Mouse (Mus musculus) c-Kit-negative CD71-positive TER-119-positive erythroid progenitor cells, embryonic 14.5 days (primary cell): ENCODE measurements around the gene Strada.
"Not testable (repeated sequence)": the region's sequence is repeated elsewhere in the genome, so short reads cannot be mapped to it uniquely, and the experiment has no call there.

ENCODE experiments used
- DNase-seq: peaks from one replicate; pipeline ENCODE4 v3.0.0-alpha.2; 2013; ENCODE audit warnings: low read depth, low spot score

Gene Strada

GRCm38 (mm10) chr11:106202123-106202465, at the start of gene Strada:
TSS of gene Strada (minus strand) at chr11:106202168.
- no peak for DNase-seq

DNA sequence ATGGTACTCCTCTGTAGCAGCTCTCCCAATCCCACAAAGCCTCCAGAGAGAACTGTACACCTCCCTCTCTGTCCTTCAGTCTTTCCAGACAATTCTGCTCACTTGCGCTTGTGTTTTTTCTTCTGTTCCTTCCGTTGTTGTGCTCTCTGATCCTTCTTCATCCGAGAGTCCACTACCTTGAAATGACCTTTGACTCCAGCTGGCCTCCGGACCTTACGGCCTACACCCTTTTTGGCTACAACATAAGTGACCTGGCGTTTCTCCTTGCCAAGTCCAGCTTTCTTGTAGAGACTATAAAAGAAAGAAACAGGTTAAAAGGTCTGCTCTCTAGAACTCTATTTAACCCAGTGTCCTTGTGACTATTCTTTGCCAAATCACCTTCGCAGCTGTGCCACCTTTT, 47.4 kb upstream of the Strada start:
- DNase-seq, result no peak

- no peak for DNase-seq
Measured at GRCm38 (mm10) chr11:106246834-106247233, 44.9 kb upstream of the Strada start.

GRCm38 (mm10) chr11:106233978-106234377, 32.0 kb upstream of the Strada start:
- not testable (repeated sequence) for DNase-seq

GRCm38 (mm10) chr11:106220603-106221002, 18.6 kb upstream of the Strada start:
- no peak for DNase-seq

- peak; percentile 90 for DNase-seq
Measured at GRCm38 (mm10) chr11:106216730-106217490, 14.9 kb upstream of the Strada start, which contains the start of gene Ddx42. TSS of gene Ddx42 (plus strand) at chr11:106216926.

DNA sequence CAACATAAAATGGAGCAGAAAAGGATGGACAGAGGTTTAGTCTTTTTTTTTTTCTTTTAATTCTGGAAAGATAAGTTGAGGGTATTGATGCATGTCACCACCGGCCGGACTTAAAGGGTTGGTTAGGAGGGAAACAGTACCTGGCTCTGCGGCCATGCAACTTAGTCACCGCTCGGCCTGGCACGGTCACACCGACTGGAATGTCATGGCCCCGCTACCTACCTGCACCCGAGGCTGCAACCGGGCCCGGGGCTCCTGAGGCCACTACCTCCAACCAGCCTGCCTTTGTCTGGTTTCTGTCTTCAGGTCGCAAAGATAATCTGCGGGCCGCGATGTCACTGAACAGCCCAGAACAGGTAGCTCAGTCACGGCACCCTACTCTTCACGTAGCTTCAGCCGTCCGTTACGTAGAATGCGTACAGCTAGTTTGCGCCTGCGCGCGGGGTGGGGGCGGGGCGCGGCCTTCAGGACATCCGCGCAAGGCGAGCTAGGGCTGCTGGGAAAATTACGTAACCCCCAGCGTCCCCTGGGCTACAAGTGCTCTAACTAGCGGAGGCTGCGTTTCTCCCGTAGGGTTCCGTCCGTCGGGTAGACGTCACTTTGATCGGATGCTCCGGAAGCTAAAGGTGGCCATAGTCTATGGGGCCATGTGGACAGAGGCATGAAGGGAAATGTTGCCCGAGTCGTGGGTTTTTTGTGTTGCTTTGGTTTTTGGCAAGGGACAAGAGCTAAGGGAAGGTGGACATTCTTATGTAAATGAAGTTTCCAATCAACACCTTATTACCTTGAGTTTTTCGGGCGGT, 14.2 kb upstream of the Strada start, which contains the start of gene Ccdc47:
Gene Ccdc47 (minus strand): TSS at position 418 of the 803 bp plus-strand sequence.
- DNase-seq, result peak; percentile 97

GRCm38 (mm10) chr11:106215450-106215859, 13.5 kb upstream of the Strada start:
- DNase-seq, result peak; percentile 21

GRCm38 (mm10) chr11:106214856-106215255, 12.9 kb upstream of the Strada start:
- no peak for DNase-seq

GRCm38 (mm10) chr11:106212771-106213170, 10.8 kb upstream of the Strada start:
- DNase-seq, result no peak

DNA sequence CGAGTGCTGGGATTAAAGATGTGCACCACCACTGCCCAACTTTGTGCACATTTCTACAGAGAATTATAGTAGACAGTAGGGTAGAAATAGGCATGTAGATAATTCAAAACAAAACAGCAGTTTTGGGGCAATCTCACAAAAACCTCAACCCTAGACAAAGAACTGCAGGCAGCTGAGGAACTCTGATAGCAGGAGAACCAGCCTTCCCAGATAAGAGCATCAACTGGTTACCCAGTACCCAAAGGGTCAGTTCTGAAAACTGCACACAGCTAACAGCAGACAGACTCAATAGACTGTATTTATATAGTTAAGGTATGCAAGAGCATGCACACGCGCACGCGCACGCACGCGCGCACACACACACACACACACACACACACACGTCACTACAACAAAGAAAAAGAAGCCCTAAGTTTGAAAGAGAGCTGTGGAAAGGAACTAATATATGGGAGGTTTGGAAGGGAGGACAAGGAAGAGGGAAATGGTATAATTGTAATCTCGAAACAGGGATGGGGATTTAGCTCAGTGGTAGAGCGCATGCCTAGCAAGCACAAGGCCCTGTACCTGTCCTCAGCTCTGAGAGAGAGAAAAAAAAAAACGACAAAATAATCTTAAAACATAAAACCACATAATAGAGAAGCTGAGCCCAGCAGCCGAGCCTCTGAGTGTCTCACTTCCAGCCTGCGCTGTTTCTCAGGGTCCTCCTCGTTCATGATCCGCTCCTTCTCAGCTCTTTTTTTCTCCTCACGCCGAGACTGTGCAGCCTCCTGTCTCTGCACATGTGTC, 438 bp downstream of the Strada start:
- no peak for DNase-seq

GRCm38 (mm10) chr11:106200756-106201155, 1.2 kb downstream of the Strada start:
- DNase-seq, result no peak

DNA sequence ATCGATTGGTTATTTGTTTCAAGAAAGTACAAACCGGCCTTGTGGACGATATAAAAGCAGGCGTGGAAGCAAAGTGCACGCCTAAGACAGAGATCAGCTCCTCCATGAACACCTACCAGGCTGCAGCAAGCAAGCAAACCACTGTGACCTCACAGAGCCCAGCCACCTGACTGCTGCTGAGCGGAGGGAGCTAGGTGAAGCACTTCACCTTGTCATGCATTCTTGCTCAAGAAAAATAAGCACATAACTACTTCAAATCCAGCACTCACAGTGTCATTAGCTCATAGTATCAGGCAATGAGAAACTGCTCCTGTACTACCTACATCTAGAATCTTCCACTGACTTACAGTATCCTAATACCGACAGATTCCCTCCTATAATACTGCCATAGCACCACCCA, 2.0 kb downstream of the Strada start:
- DNase-seq, result not testable (repeated sequence)

GRCm38 (mm10) chr11:106198277-106198676, 3.7 kb downstream of the Strada start:
- DNase-seq, result no peak

DNA sequence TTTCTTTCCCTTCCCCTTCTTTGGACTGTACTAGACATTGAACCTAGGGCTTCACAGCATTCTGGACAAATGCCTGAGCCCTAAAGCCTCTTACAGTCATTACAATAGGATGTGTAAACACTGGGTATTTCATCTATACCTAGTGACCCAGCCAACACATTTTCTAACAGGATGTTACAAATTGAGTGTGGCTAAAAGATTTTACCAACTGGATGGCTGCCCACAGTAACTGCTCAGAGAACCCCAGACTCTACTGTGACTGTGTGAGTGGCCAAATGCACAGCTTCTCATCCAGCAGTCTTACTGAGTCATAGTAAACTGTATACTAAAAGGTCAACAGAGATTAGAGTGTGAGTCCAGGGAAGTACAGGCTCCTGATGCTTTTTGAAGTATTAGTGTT, 6.6 kb downstream of the Strada start:
- DNase-seq, result no peak

GRCm38 (mm10) chr11:106194891-106195290, 7.1 kb downstream of the Strada start:
- no peak for DNase-seq

GRCm38 (mm10) chr11:106194155-106194541, 7.8 kb downstream of the Strada start:
- no peak for DNase-seq

GRCm38 (mm10) chr11:106193371-106194154, 8.4 kb downstream of the Strada start:
- peak; percentile 96 for DNase-seq

- DNase-seq, result peak; percentile 38
Measured at GRCm38 (mm10) chr11:106192657-106193370, 9.2 kb downstream of the Strada start.

GRCm38 (mm10) chr11:106192241-106192640, 9.7 kb downstream of the Strada start:
- no peak for DNase-seq
